Mouse (Mus musculus) embryonic fibroblast, embryonic 13.5 days (primary cell): ENCODE data around the gene Fbxw10. TPM values are rescaled to one million over a fixed set of nuclear protein-coding genes. Genes with fewer than 3 reads are reported as not detected.

Source experiments
- H3K27ac ChIP-seq: 2 replicates; pipeline ENCODE4 v1.5.1; 2012; ENCODE audit warnings: low read length, control low read depth, inconsistent platforms; ENCODE audit not compliant: insufficient read depth
- H3K4me1 ChIP-seq: 2 replicates; pipeline ENCODE4 v1.6.1; 2011; ENCODE audit warnings: low read length; ENCODE audit not compliant: control insufficient read depth, insufficient read depth
- H3K4me3 ChIP-seq: 2 replicates; pipeline ENCODE4 v1.5.1; 2011; ENCODE audit warnings: mild to moderate bottlenecking, control low read depth, low read length; ENCODE audit not compliant: insufficient read depth
- CTCF ChIP-seq: IDR thresholded peaks from 2 replicates; pipeline ENCODE4 v1.5.1; 2011; ENCODE audit warnings: mild to moderate bottlenecking, control low read depth, low read length, moderate library complexity, borderline replicate concordance; ENCODE audit not compliant: insufficient read depth
- POLR2A ChIP-seq: IDR thresholded peaks from 2 replicates; pipeline ENCODE4 v1.6.1; 2011; ENCODE audit warnings: low read depth, mild to moderate bottlenecking, control low read depth, low read length, moderate library complexity
- polyA plus RNA-seq: library from polyadenylated mRNA; stranded (reverse); fragments of >200 nt; gene quantifications from 2 replicates; pipeline ENCODE4 v1.2.4, GENCODE M21; 2011; ENCODE audit warnings: low read depth; ENCODE audit not compliant: missing spikeins, insufficient read length

The Fbxw10 gene
- polyA plus RNA-seq, 1 experiment: 1.3 TPM

- H3K4me3 ChIP-seq: no peak overlapping the region
- no peaks in the 10 kb centered on the region for H3K4me1 ChIP-seq
- peak overlapping the region; percentile 75 for H3K27ac ChIP-seq
- TF ChIP-seq POLR2A (no peak), CTCF (no peak)
Measured at GRCm38 (mm10) chr11:62919946-62920742, 73.3 kb downstream of the Fbxw10 start.

DNA sequence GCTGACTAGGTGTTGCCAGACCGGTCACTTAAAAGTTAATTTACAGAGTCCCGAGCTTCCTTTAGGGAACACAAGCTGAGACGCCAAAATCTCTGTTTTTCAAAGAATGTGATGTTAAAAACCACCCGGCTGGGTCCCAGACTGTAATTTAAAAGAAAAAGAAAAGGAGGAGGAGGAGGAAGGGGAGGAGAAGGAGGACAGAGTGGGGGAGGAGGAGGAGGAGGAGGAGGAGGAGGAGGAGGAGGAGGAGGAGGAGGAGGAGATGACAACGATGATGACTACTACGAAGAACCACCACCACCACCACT, 73.8 kb downstream of the Fbxw10 start:
- Histone ChIP-seq H3K4me1 (no peaks in the 10 kb centered on the region), H3K27ac (peak overlapping the region; percentile 75), H3K4me3 (no peak overlapping the region)
- peak; percentile 37; the same call in 1 of the 2 replicates for TF ChIP-seq POLR2A
- no peak for TF ChIP-seq CTCF

DNA sequence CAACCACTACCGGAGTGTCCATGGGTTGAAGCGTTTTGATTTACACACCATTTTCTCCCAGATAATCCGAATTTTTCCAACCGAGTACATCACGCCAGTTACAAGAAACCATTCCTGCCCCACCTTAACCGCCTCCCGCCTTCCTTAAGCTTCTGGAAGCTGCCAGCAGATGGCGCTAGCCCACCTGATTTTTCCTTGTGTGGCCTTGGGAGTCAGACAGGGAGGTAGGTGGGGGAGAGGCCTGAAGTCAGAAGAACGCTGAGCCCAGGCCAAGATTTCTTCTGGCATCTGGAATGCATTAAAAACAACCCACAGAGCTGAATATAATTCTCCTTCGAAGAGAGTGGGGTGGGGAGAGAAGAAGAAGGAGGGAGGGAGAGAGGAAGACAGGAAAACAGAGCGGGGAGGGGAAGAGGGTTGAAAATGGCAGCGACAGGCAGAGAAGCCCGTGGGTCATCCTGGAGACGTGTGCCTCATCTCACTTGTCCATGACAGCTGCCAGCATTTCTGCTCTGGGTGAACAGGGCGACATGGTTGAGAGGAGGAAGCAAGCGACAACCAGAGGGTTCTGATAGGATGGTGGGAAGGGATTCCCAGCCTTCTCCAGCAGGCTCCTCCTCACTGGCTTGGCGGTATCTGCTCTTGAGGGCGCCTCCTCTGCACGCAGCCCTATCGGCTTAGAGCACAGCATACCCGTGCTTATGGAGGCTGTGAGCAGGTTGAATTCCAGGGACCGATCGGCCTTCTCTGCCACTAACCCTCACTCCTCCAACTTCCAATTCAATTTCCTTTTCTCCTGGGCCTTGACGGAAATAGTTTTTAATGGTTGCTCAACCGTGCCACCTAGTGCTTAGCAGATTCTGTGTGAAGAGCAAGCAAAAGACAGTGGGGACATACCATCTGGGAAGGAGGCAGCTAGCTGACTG, 74.4 kb downstream of the Fbxw10 start:
- Histone ChIP-seq H3K27ac (peak overlapping the region; percentile 90), H3K4me1 (no peaks in the 10 kb centered on the region), H3K4me3 (no peak overlapping the region)
- TF ChIP-seq POLR2A (peak; percentile 61), CTCF (peak; percentile 72; the same call in 1 of the 2 replicates)

- TF ChIP-seq CTCF (no peak), POLR2A (no peak)
- Histone ChIP-seq H3K4me3 (no peak overlapping the region), H3K27ac (no peak overlapping the region), H3K4me1 (no peaks in the 10 kb centered on the region)
Measured at GRCm38 (mm10) chr11:62924091-62924761, 77.4 kb downstream of the Fbxw10 start.

Other genes with a start within 250 kb of the Fbxw10 start
- gene Lrrc75a, start 198.5 kb upstream of the Fbxw10 start, polyA plus RNA-seq: 10.5 and 12.6 TPM in 2 replicates
- 31.3 and 34.0 TPM in 2 replicates for gene Mmgt2, start 198.4 kb upstream of the Fbxw10 start, polyA plus RNA-seq
- 7.7 and 8.0 TPM in 2 replicates for gene Zfp287, start 115.2 kb upstream of the Fbxw10 start, polyA plus RNA-seq
- gene Gm10428, start 94.0 kb upstream of the Fbxw10 start, polyA plus RNA-seq: not detected in 2 replicates
- 6.7 and 7.6 TPM in 2 replicates for gene Zfp286, start 57.6 kb upstream of the Fbxw10 start, polyA plus RNA-seq
- gene Trim16, start 26.8 kb upstream of the Fbxw10 start, polyA plus RNA-seq: 23.5 and 28.5 TPM in 2 replicates
- gene Tvp23b, start 32.4 kb downstream of the Fbxw10 start, polyA plus RNA-seq: 48.6 and 58.2 TPM in 2 replicates
- gene Cdrt4, start 104.1 kb downstream of the Fbxw10 start, polyA plus RNA-seq: not detected in 2 replicates
- gene Tekt3, start 214.6 kb downstream of the Fbxw10 start, polyA plus RNA-seq: not detected in 2 replicates